Mouse (Mus musculus): Measurements from ENCODE around the gene Snip1.

Gene Snip1

GRCm38 (mm10) chr4:125066490-125067370 is at the start of gene Snip1:
Gene Snip1 (plus strand): TSS chr4:125066672.
- ATAC-seq (ENCODE audit: insufficient number of reproducible peaks, low FRiP score, low TSS enrichment): peak; percentile 92

GRCm38 (mm10) chr4:125017431-125017830 is 49.0 kb upstream of the Snip1 start:
- ATAC-seq (ENCODE audit: insufficient number of reproducible peaks, low FRiP score, low TSS enrichment): no peak

GRCm38 (mm10) chr4:125020780-125021538 is 45.5 kb upstream of the Snip1 start:
- ATAC-seq (ENCODE audit: insufficient number of reproducible peaks, low FRiP score, low TSS enrichment): no peak

GRCm38 (mm10) chr4:125029891-125030614 is 36.4 kb upstream of the Snip1 start:
- ATAC-seq (ENCODE audit: insufficient number of reproducible peaks, low FRiP score, low TSS enrichment): peak; percentile 98

- no peak for ATAC-seq (ENCODE audit: insufficient number of reproducible peaks, low FRiP score, low TSS enrichment)
These were observed 32.1 kb upstream of the Snip1 start for GRCm38 (mm10) chr4:125034341-125034740.

- no peak for ATAC-seq (ENCODE audit: insufficient number of reproducible peaks, low FRiP score, low TSS enrichment)
These were observed 22.0 kb upstream of the Snip1 start for GRCm38 (mm10) chr4:125044454-125044853.

GRCm38 (mm10) chr4:125055385-125055784 is 11.1 kb upstream of the Snip1 start:
- ATAC-seq (ENCODE audit: insufficient number of reproducible peaks, low FRiP score, low TSS enrichment): no peak

- ATAC-seq (ENCODE audit: insufficient number of reproducible peaks, low FRiP score, low TSS enrichment): no peak
These were observed 10.0 kb upstream of the Snip1 start for GRCm38 (mm10) chr4:125056476-125056875.

- no peak for ATAC-seq (ENCODE audit: insufficient number of reproducible peaks, low FRiP score, low TSS enrichment)
These were observed 9.2 kb upstream of the Snip1 start for GRCm38 (mm10) chr4:125057273-125057672.

GRCm38 (mm10) chr4:125058033-125058432 is 8.4 kb upstream of the Snip1 start:
- no peak for ATAC-seq (ENCODE audit: insufficient number of reproducible peaks, low FRiP score, low TSS enrichment)

- no peak for ATAC-seq (ENCODE audit: insufficient number of reproducible peaks, low FRiP score, low TSS enrichment)
These were observed 7.4 kb upstream of the Snip1 start for GRCm38 (mm10) chr4:125059025-125059424.

- no peak for ATAC-seq (ENCODE audit: insufficient number of reproducible peaks, low FRiP score, low TSS enrichment)
These were observed 2.6 kb upstream of the Snip1 start for GRCm38 (mm10) chr4:125063829-125064228.

GRCm38 (mm10) chr4:125065517-125066307 is 760 bp upstream of the Snip1 start, which contains the start of gene Dnali1:
Gene Dnali1 (minus strand): TSS chr4:125065703.
- ATAC-seq (ENCODE audit: insufficient number of reproducible peaks, low FRiP score, low TSS enrichment): no peak

- no peak for ATAC-seq (ENCODE audit: insufficient number of reproducible peaks, low FRiP score, low TSS enrichment)
These were observed 11.2 kb downstream of the Snip1 start for GRCm38 (mm10) chr4:125077700-125078099.

- no peak for ATAC-seq (ENCODE audit: insufficient number of reproducible peaks, low FRiP score, low TSS enrichment)
These were observed 12.2 kb downstream of the Snip1 start for GRCm38 (mm10) chr4:125078698-125079097.

- ATAC-seq (ENCODE audit: insufficient number of reproducible peaks, low FRiP score, low TSS enrichment): peak; percentile 92
These were observed 18.2 kb downstream of the Snip1 start, which contains the start of gene Meaf6 for GRCm38 (mm10) chr4:125084403-125085345. Gene Meaf6 (plus strand): TSS chr4:125085134.

- ATAC-seq (ENCODE audit: insufficient number of reproducible peaks, low FRiP score, low TSS enrichment): peak; percentile 82
These were observed 18.9 kb downstream of the Snip1 start for GRCm38 (mm10) chr4:125085346-125085841.

GRCm38 (mm10) chr4:125093031-125093430 is 26.6 kb downstream of the Snip1 start:
- ATAC-seq (ENCODE audit: insufficient number of reproducible peaks, low FRiP score, low TSS enrichment): no peak

Measured in cerebellum, adult (tissue).